ENCODE assay signal across 10 mouse cellular contexts in genomic region chr1:51914095-51914494, GRCm38 (mm10). TPM values are rescaled to one million over a fixed set of nuclear protein-coding genes. Genes with fewer than 3 reads are reported as not detected.
DNase-seq lines count a peak whose midpoint lies in the region; ATAC-seq and TF ChIP-seq lines count a peak whose summit lies in the region.
"Had no signal": no experiment of that assay in that cellular context is flagged by ENCODE, and none has a peak within 500 bp of the region (broad histone marks: within the 10 kb centered on the region; RNA-seq: fewer than 3 reads in every experiment).

No protein-coding gene starts in this region.

- no peak for DNase-seq in heart, postnatal 14 days
- no peak for DNase-seq in embryonic facial prominence, embryonic 14.5 days (ENCODE audit: low spot score)
- DNase-seq in intestine, embryonic 14.5 days (ENCODE audit: low spot score) = no peak
- no peak for DNase-seq in midbrain, postnatal 0 days (ENCODE audit: low spot score)
- no peak for DNase-seq in adrenal gland, adult 8-10 months
- no peak for DNase-seq in Muller cell, postnatal 12 days (ENCODE audit: inconsistent ontology term)
- no peak for DNase-seq in B cell, adult 2 months
- DNase-seq: adrenal gland, postnatal 25 days; kidney, postnatal 4 days had no signal

- no peak for TF ChIP-seq CTCF in midbrain, postnatal 0 days (IDR thresholded peaks at IDR 0.05)

- H3K9ac ChIP-seq in heart, embryonic 14.5 days (ENCODE audit: low read length) = no peak overlapping the region
- H3K9ac ChIP-seq in embryonic facial prominence, embryonic 14.5 days (ENCODE audit: low read depth, low read length) = no peak overlapping the region
- H3K9ac ChIP-seq in intestine, embryonic 14.5 days (ENCODE audit: low read length) = no peak overlapping the region
- no peak overlapping the region for H3K9ac ChIP-seq in midbrain, postnatal 0 days (replicated peaks; ENCODE audit: low read length, poor library complexity, severe bottlenecking)

- no peak for ATAC-seq in heart, embryonic 14.5 days (ENCODE audit: insufficient number of reproducible peaks, insufficient read depth, low FRiP score, low read depth)
- ATAC-seq in embryonic facial prominence, embryonic 14.5 days (ENCODE audit: low read depth) = no peak
- ATAC-seq in intestine, embryonic 14.5 days (replicated peaks; ENCODE audit: low FRiP score, low TSS enrichment, low read depth) = no peak
- ATAC-seq in midbrain, postnatal 0 days (ENCODE audit: low FRiP score) = no peak

- peak overlapping the region in 1 of 2 experiments; percentile 87; a peak in 1 of 4 replicates for H3K4me3 ChIP-seq in heart, embryonic 14.5 days (ENCODE audit: control insufficient read depth in 1 of 2, insufficient read depth in 1 of 2, low read depth in 1 of 2, low read length in 2 of 2)
- H3K4me3 ChIP-seq in embryonic facial prominence, embryonic 14.5 days (ENCODE audit: low read depth, low read length) = peak overlapping the region; percentile 87
- H3K4me3 ChIP-seq in intestine, embryonic 14.5 days (ENCODE audit: low read depth, low read length) = peak overlapping the region; percentile 53
- peak overlapping the region; percentile 80; the same call in 1 of the 2 replicates for H3K4me3 ChIP-seq in midbrain, postnatal 0 days (ENCODE audit: low read depth, low read length)

- peaks cover 3% of the 10 kb centered on the region; the same call in 1 of the 2 replicates for H3K27me3 ChIP-seq in heart, embryonic 14.5 days (ENCODE audit: control insufficient read depth, insufficient read depth, low read length)
- no peaks in the 10 kb centered on the region for H3K27me3 ChIP-seq in embryonic facial prominence, embryonic 14.5 days (replicated peaks; ENCODE audit: control insufficient read depth, insufficient read depth, low read length)
- H3K27me3 ChIP-seq in intestine, embryonic 14.5 days (replicated peaks; ENCODE audit: control insufficient read depth, insufficient read depth, low read length) = no peaks in the 10 kb centered on the region
- no peaks in the 10 kb centered on the region for H3K27me3 ChIP-seq in midbrain, postnatal 0 days (ENCODE audit: insufficient read depth, low read length)

- peak overlapping the region; percentile 87 for H3K4me2 ChIP-seq in heart, embryonic 14.5 days (ENCODE audit: low read length)
- peak overlapping the region; percentile 71 for H3K4me2 ChIP-seq in embryonic facial prominence, embryonic 14.5 days (ENCODE audit: low read depth, low read length)
- peak overlapping the region; percentile 54 for H3K4me2 ChIP-seq in intestine, embryonic 14.5 days (ENCODE audit: low read length)
- peak overlapping the region; percentile 5; the same call in 1 of the 2 replicates for H3K4me2 ChIP-seq in midbrain, postnatal 0 days (ENCODE audit: low read depth, low read length, poor library complexity, severe bottlenecking)

- no peaks in the 10 kb centered on the region for H3K9me3 ChIP-seq in heart, embryonic 14.5 days (ENCODE audit: control insufficient read depth, low read length)
- no peaks in the 10 kb centered on the region for H3K9me3 ChIP-seq in embryonic facial prominence, embryonic 14.5 days (ENCODE audit: control insufficient read depth, low read length)
- no peaks in the 10 kb centered on the region for H3K9me3 ChIP-seq in intestine, embryonic 14.5 days (ENCODE audit: control insufficient read depth, low read length)
- no peaks in the 10 kb centered on the region for H3K9me3 ChIP-seq in midbrain, postnatal 0 days (ENCODE audit: low read length)

- no peaks in the 10 kb centered on the region for H3K36me3 ChIP-seq in heart, embryonic 14.5 days (ENCODE audit: control insufficient read depth, insufficient read depth, low read length)
- no peaks in the 10 kb centered on the region for H3K36me3 ChIP-seq in embryonic facial prominence, embryonic 14.5 days (ENCODE audit: control insufficient read depth, insufficient read depth, low read length)
- 0 out of 2 replicates have a peak, but pooled peaks cover 3% of the 10 kb centered on the region for H3K36me3 ChIP-seq in intestine, embryonic 14.5 days (ENCODE audit: control insufficient read depth, insufficient read depth, low read length)
- no peaks in the 10 kb centered on the region for H3K36me3 ChIP-seq in midbrain, postnatal 0 days (ENCODE audit: insufficient read depth, low read length)

- H3K4me1 ChIP-seq in heart, embryonic 14.5 days (ENCODE audit: control insufficient read depth in 2 of 2, insufficient read depth in 2 of 2, low read length in 2 of 2) = peaks cover 11 to 28% of the 10 kb centered on the region in 2 experiments
- H3K4me1 ChIP-seq in embryonic facial prominence, embryonic 14.5 days (ENCODE audit: control insufficient read depth, insufficient read depth, low read length) = peaks cover 31% of the 10 kb centered on the region
- peaks cover 14% of the 10 kb centered on the region for H3K4me1 ChIP-seq in intestine, embryonic 14.5 days (replicated peaks; ENCODE audit: control insufficient read depth, insufficient read depth, low read length)
- peaks cover 7% of the 10 kb centered on the region for H3K4me1 ChIP-seq in midbrain, postnatal 0 days (ENCODE audit: insufficient read depth, low read length)

- 71% methylated on average over 3 of the region's 3 CpGs for WGBS in heart, embryonic 14.5 days
- 75% methylated on average over 3 of the region's 3 CpGs for WGBS in embryonic facial prominence, embryonic 14.5 days
- WGBS in intestine, embryonic 14.5 days = 72% methylated on average over 3 of the region's 3 CpGs
- 83% methylated on average over 3 of the region's 3 CpGs for WGBS in midbrain, postnatal 0 days

- no peak overlapping the region for H3K27ac ChIP-seq in heart, embryonic 14.5 days (replicated peaks in 1 of 2; ENCODE audit: control insufficient read depth in 1 of 2, insufficient read depth in 1 of 2, low read depth in 2 of 2, low read length in 2 of 2)
- H3K27ac ChIP-seq in embryonic facial prominence, embryonic 14.5 days (replicated peaks; ENCODE audit: low read depth, low read length) = 0 out of 2 replicates have a peak overlapping the region, but pooled peaks have one; percentile 24
- H3K27ac ChIP-seq in intestine, embryonic 14.5 days (ENCODE audit: low read depth) = no peak overlapping the region
- H3K27ac ChIP-seq in midbrain, postnatal 0 days (ENCODE audit: low read depth, low read length) = no peak overlapping the region

- intact Hi-C loops in heart, postnatal 14 days (cut with DNase I) = loop anchor here (5.0 kb wide), 1 partner anchor 37 kb away; no protein-coding TSS in a partner anchor

RNA-seq across cellular contexts. Expression of gene Myo1b, which starts 1.8 kb away (rescaled TPM):
- polyA plus RNA-seq in heart, embryonic 14.5 days (2014; fragmentation: Nextera tagmentation; extraction: Ambion mirVana) = 39.5 and 40.8 TPM in 2 replicates
- total RNA-seq in heart, postnatal 14 days (2021) = 10 to 100 TPM; 43.4 to 46.4 TPM
- polyA plus RNA-seq in embryonic facial prominence, embryonic 14.5 days (2014; fragmentation: Nextera tagmentation; extraction: Ambion mirVana) = 87.7 and 91.3 TPM in 2 replicates
- 69.9 and 89.4 TPM in 2 replicates for polyA plus RNA-seq in intestine, embryonic 14.5 days (2014; fragmentation: Nextera tagmentation; extraction: Ambion mirVana)
- 33.5 and 45.5 TPM in 2 replicates for total RNA-seq in midbrain, postnatal 0 days (2014; rRNA removed)
- 39.5 and 41.0 TPM in 2 replicates for polyA plus RNA-seq in midbrain, postnatal 0 days (2015; fragmentation: Nextera tagmentation; extraction: Ambion mirVana)
- total RNA-seq in adrenal gland, adult 8-10 months (2022) = 10 to 100 TPM; 47.5 to 65.6 (median 54.5) TPM

Comparison
In these comparisons a context has a peak if more than half of its experiments do, and no peak if none do; other contexts are left out.
1. H3K4me2 ChIP-seq: peak in every context shown above with its lines; median percentile 87 in heart, embryonic 14.5 days; 71 in embryonic facial prominence, embryonic 14.5 days; 54 in intestine, embryonic 14.5 days; 5 in midbrain, postnatal 0 days.